ENCODE assay signal across 13 mouse cellular contexts in genomic region chr13:59718857-59719440, GRCm38 (mm10). TPM values are rescaled to one million over a fixed set of nuclear protein-coding genes. Genes with fewer than 3 reads are reported as not detected.
DNase-seq lines count a peak whose midpoint lies in the region; ATAC-seq and TF ChIP-seq lines count a peak whose summit lies in the region.
"Not testable (repeated sequence)": the region's sequence is repeated elsewhere in the genome, so short reads cannot be mapped to it uniquely, and the experiment has no call there.
"Had no signal": no experiment of that assay in that cellular context is flagged by ENCODE, and none has a peak within 500 bp of the region (broad histone marks: within the 10 kb centered on the region; RNA-seq: fewer than 3 reads in every experiment).

No protein-coding gene starts in this region.

- not testable (repeated sequence) for H3K4me1 ChIP-seq in embryonic facial prominence, embryonic 14.5 days (ENCODE audit: control insufficient read depth, insufficient read depth, low read length); kidney, postnatal 0 days (replicated peaks; ENCODE audit: insufficient read depth, low read length); stomach, embryonic 16.5 days (ENCODE audit: control insufficient read depth, insufficient read depth, low read length)
- H3K4me1 ChIP-seq in heart, embryonic 13.5 days, result peaks cover 11% of the 10 kb centered on the region
- H3K4me1 ChIP-seq in liver, embryonic 12.5 days, result peaks cover 66% of the 10 kb centered on the region

- not testable (repeated sequence) for H3K4me2 ChIP-seq in embryonic facial prominence, embryonic 14.5 days (ENCODE audit: low read depth, low read length); heart, embryonic 13.5 days; liver, embryonic 12.5 days; stomach, embryonic 16.5 days (ENCODE audit: low read depth, low read length)
- H3K4me2 ChIP-seq in kidney, postnatal 0 days (ENCODE audit: low read length), result 0 out of 2 replicates have a peak overlapping the region, but pooled peaks have one; percentile 5

- not testable (repeated sequence) for H3K4me3 ChIP-seq in embryonic facial prominence, embryonic 14.5 days (ENCODE audit: low read depth, low read length); heart, embryonic 13.5 days; kidney, postnatal 0 days (replicated peaks; ENCODE audit: low read depth, low read length); liver, embryonic 12.5 days; stomach, embryonic 16.5 days (replicated peaks; ENCODE audit: low read length)

- not testable (repeated sequence) for H3K9ac ChIP-seq in embryonic facial prominence, embryonic 14.5 days (ENCODE audit: low read depth, low read length); heart, embryonic 13.5 days; kidney, postnatal 0 days (ENCODE audit: low read depth, low read length); liver, embryonic 12.5 days; stomach, embryonic 16.5 days (ENCODE audit: low read length)

- 23% methylated on average over 6 of the region's 6 CpGs for WGBS in embryonic facial prominence, embryonic 14.5 days
- 32% methylated on average over 6 of the region's 6 CpGs for WGBS in heart, embryonic 13.5 days
- WGBS in kidney, postnatal 0 days, result 29% methylated on average over 6 of the region's 6 CpGs
- WGBS in liver, embryonic 12.5 days (ENCODE audit: insufficient replicate concordance), result 17% methylated on average over 6 of the region's 6 CpGs
- 26% methylated on average over 6 of the region's 6 CpGs for WGBS in stomach, embryonic 16.5 days

- peak; percentile 67 for DNase-seq in embryonic facial prominence, embryonic 14.5 days (ENCODE audit: low spot score)
- peak; percentile 23 for DNase-seq in induced T-regulatory cell, adult 2 months (ENCODE audit: low read depth)
- peak; percentile 42 for DNase-seq in kidney, postnatal 0 days (ENCODE audit: low spot score)
- DNase-seq in lung, postnatal 36 days, result peak; percentile 58

- H3K27ac ChIP-seq in embryonic facial prominence, embryonic 14.5 days (replicated peaks; ENCODE audit: low read depth, low read length), result peak overlapping the region; percentile 22; the same call in 1 of the 2 replicates
- H3K27ac ChIP-seq in heart, embryonic 13.5 days (replicated peaks), result peak overlapping the region; percentile 12; the same call in 1 of the 2 replicates
- H3K27ac ChIP-seq in kidney, postnatal 0 days; liver, embryonic 12.5 days: not testable (repeated sequence)
- 0 out of 2 replicates have a peak overlapping the region, but pooled peaks have one; percentile 2 for H3K27ac ChIP-seq in stomach, embryonic 16.5 days (ENCODE audit: low read length)

- not testable (repeated sequence) for H3K9me3 ChIP-seq in embryonic facial prominence, embryonic 14.5 days (ENCODE audit: control insufficient read depth, low read length); heart, embryonic 13.5 days; kidney, postnatal 0 days (replicated peaks; ENCODE audit: low read length); liver, embryonic 12.5 days (replicated peaks); stomach, embryonic 16.5 days (replicated peaks; ENCODE audit: control insufficient read depth, low read length)

- ATAC-seq in CD4-positive, CD25-positive, alpha-beta regulatory T cell, adult 4 months, result peak; percentile 39
- ATAC-seq in embryonic facial prominence, embryonic 14.5 days (ENCODE audit: low read depth), result peak; percentile 57; the same call in 1 of the 2 replicates
- ATAC-seq in heart, embryonic 13.5 days (ENCODE audit: extremely low read depth, insufficient number of reproducible peaks, low FRiP score, low TSS enrichment); kidney, postnatal 0 days (replicated peaks; ENCODE audit: low FRiP score, low read depth): not testable (repeated sequence)
- ATAC-seq in liver, embryonic 12.5 days, result 0 out of 2 replicates have a peak, but pooled peaks have one; percentile 42
- peak; percentile 80; the same call in 1 of the 2 replicates for ATAC-seq in stomach, embryonic 16.5 days (ENCODE audit: insufficient read depth, low FRiP score)

- not testable (repeated sequence) for H3K36me3 ChIP-seq in embryonic facial prominence, embryonic 14.5 days (ENCODE audit: control insufficient read depth, insufficient read depth, low read length); heart, embryonic 13.5 days; kidney, postnatal 0 days (ENCODE audit: insufficient read depth, low read length); liver, embryonic 12.5 days; stomach, embryonic 16.5 days (ENCODE audit: control insufficient read depth, insufficient read depth, low read length)

- H3K27me3 ChIP-seq in embryonic facial prominence, embryonic 14.5 days (replicated peaks; ENCODE audit: control insufficient read depth, insufficient read depth, low read length); heart, embryonic 13.5 days (replicated peaks); kidney, postnatal 0 days (ENCODE audit: insufficient read depth, low read length); stomach, embryonic 16.5 days (ENCODE audit: control insufficient read depth, insufficient read depth, low read length): not testable (repeated sequence)
- H3K27me3 ChIP-seq in liver, embryonic 12.5 days (replicated peaks), result peaks cover 25% of the 10 kb centered on the region

- not testable (repeated sequence) for TF ChIP-seq CTCF in kidney, postnatal 0 days (IDR thresholded peaks at IDR 0.05; ENCODE audit: low read depth)

RNA-seq across cellular contexts. Expression of gene Spata31d1b, which starts 6.9 kb away (rescaled TPM):
- not detected for polyA plus RNA-seq in CD4-positive, CD25-positive, alpha-beta regulatory T cell, adult 4 months (2017; shearing (Covaris generic))
- polyA plus RNA-seq in embryonic facial prominence, embryonic 14.5 days (2014; fragmentation: Nextera tagmentation; extraction: Ambion mirVana), result 0.04 and 0.06 TPM in 2 replicates
- polyA plus RNA-seq in heart, embryonic 13.5 days (2015; fragmentation: Nextera tagmentation; extraction: Ambion mirVana), result not detected in 2 replicates
- not detected in 2 replicates for polyA plus RNA-seq in kidney, postnatal 0 days (2015; fragmentation: Nextera tagmentation; extraction: Ambion mirVana)
- not detected in 2 replicates for polyA plus RNA-seq in liver, embryonic 12.5 days (2016; fragmentation: Nextera tagmentation; extraction: Ambion mirVana)
- polyA plus RNA-seq in stomach, embryonic 16.5 days (2015; fragmentation: Nextera tagmentation; extraction: Ambion mirVana), result not detected in 2 replicates
- polyA plus RNA-seq: activated CD4-positive, CD25-positive, alpha-beta regulatory T cell, adult 4 months; frontal cortex, adult 2 months; hindbrain, postnatal 0 days; lung, embryonic 15.5 days; spleen, adult 2 months had no signal

RNA-seq across cellular contexts. Expression of gene Spata31d1a, which starts 8.8 kb away (rescaled TPM):
- not detected for polyA plus RNA-seq in CD4-positive, CD25-positive, alpha-beta regulatory T cell, adult 4 months (2017; shearing (Covaris generic))
- 0.22 TPM in 1 of 2 replicates, not detected in the other for polyA plus RNA-seq in embryonic facial prominence, embryonic 14.5 days (2014; fragmentation: Nextera tagmentation; extraction: Ambion mirVana)
- not detected in 2 replicates for polyA plus RNA-seq in heart, embryonic 13.5 days (2015; fragmentation: Nextera tagmentation; extraction: Ambion mirVana)
- polyA plus RNA-seq in kidney, postnatal 0 days (2015; fragmentation: Nextera tagmentation; extraction: Ambion mirVana), result 0.19 TPM in 1 of 2 replicates, not detected in the other
- 0.05 TPM in 1 of 2 replicates, not detected in the other for polyA plus RNA-seq in liver, embryonic 12.5 days (2016; fragmentation: Nextera tagmentation; extraction: Ambion mirVana)
- not detected in 2 replicates for polyA plus RNA-seq in stomach, embryonic 16.5 days (2015; fragmentation: Nextera tagmentation; extraction: Ambion mirVana)
- polyA plus RNA-seq: activated CD4-positive, CD25-positive, alpha-beta regulatory T cell, adult 4 months; lung, embryonic 15.5 days; spleen, adult 2 months had no signal

RNA-seq across cellular contexts. Expression of gene Spata31d1d, which starts 12.6 kb away (rescaled TPM):
- not detected for polyA plus RNA-seq in CD4-positive, CD25-positive, alpha-beta regulatory T cell, adult 4 months (2017; shearing (Covaris generic))
- polyA plus RNA-seq in embryonic facial prominence, embryonic 14.5 days (2014; fragmentation: Nextera tagmentation; extraction: Ambion mirVana), result not detected in 2 replicates
- polyA plus RNA-seq in heart, embryonic 13.5 days (2015; fragmentation: Nextera tagmentation; extraction: Ambion mirVana), result not detected in 2 replicates
- not detected in 2 replicates for polyA plus RNA-seq in kidney, postnatal 0 days (2015; fragmentation: Nextera tagmentation; extraction: Ambion mirVana)
- not detected in 2 replicates for polyA plus RNA-seq in liver, embryonic 12.5 days (2016; fragmentation: Nextera tagmentation; extraction: Ambion mirVana)
- not detected in 2 replicates for polyA plus RNA-seq in stomach, embryonic 16.5 days (2015; fragmentation: Nextera tagmentation; extraction: Ambion mirVana)
- polyA plus RNA-seq: activated CD4-positive, CD25-positive, alpha-beta regulatory T cell, adult 4 months; hindbrain, postnatal 0 days; lung, embryonic 15.5 days; spleen, adult 2 months had no signal

RNA-seq across cellular contexts. Expression of gene 4921517D22Rik, which starts 25.0 kb away (rescaled TPM):
- polyA plus RNA-seq in CD4-positive, CD25-positive, alpha-beta regulatory T cell, adult 4 months (2017; shearing (Covaris generic)), result not detected
- not detected in 2 replicates for polyA plus RNA-seq in embryonic facial prominence, embryonic 14.5 days (2014; fragmentation: Nextera tagmentation; extraction: Ambion mirVana)
- polyA plus RNA-seq in heart, embryonic 13.5 days (2015; fragmentation: Nextera tagmentation; extraction: Ambion mirVana), result not detected in 2 replicates
- polyA plus RNA-seq in kidney, postnatal 0 days (2015; fragmentation: Nextera tagmentation; extraction: Ambion mirVana), result not detected in 2 replicates
- polyA plus RNA-seq in liver, embryonic 12.5 days (2016; fragmentation: Nextera tagmentation; extraction: Ambion mirVana), result not detected in 2 replicates
- polyA plus RNA-seq in stomach, embryonic 16.5 days (2015; fragmentation: Nextera tagmentation; extraction: Ambion mirVana), result not detected in 2 replicates
- polyA plus RNA-seq: frontal cortex, adult 2 months; hindbrain, postnatal 0 days; lung, embryonic 15.5 days; spleen, adult 2 months had no signal

RNA-seq across cellular contexts. Expression of gene 1700014D04Rik, which starts 27.6 kb away (rescaled TPM):
- not detected for polyA plus RNA-seq in CD4-positive, CD25-positive, alpha-beta regulatory T cell, adult 4 months (2017; shearing (Covaris generic))
- not detected in 2 replicates for polyA plus RNA-seq in embryonic facial prominence, embryonic 14.5 days (2014; fragmentation: Nextera tagmentation; extraction: Ambion mirVana)
- polyA plus RNA-seq in heart, embryonic 13.5 days (2015; fragmentation: Nextera tagmentation; extraction: Ambion mirVana), result not detected in 2 replicates
- not detected in 2 replicates for polyA plus RNA-seq in kidney, postnatal 0 days (2015; fragmentation: Nextera tagmentation; extraction: Ambion mirVana)
- not detected in 2 replicates for polyA plus RNA-seq in liver, embryonic 12.5 days (2016; fragmentation: Nextera tagmentation; extraction: Ambion mirVana)
- polyA plus RNA-seq in stomach, embryonic 16.5 days (2015; fragmentation: Nextera tagmentation; extraction: Ambion mirVana), result 0.10 TPM in 1 of 2 replicates, not detected in the other
- polyA plus RNA-seq: activated CD4-positive, CD25-positive, alpha-beta regulatory T cell, adult 4 months; lung, embryonic 15.5 days had no signal
